Mouse (Mus musculus) lung, adult 10 weeks (tissue): ENCODE measurements around the gene Fam214a. TPM values are rescaled to one million over a fixed set of nuclear protein-coding genes. Genes with fewer than 3 reads are reported as not detected.

Experiments used
- polyA plus RNA-seq: library from polyadenylated mRNA; stranded (reverse); fragments of 350-450 nt; fragmentation: Illumina TruSeq; extraction: RNeasy Lipid Tissue Mini Kit (QIAGEN cat#74804); gene quantifications from one replicate; pipeline ENCODE4 v1.2.3, GENCODE M21; 2014; ENCODE audit warnings: low read depth, low replicate concordance; ENCODE audit not compliant: insufficient read depth

Fam214a gene
- 7.7 TPM for polyA plus RNA-seq

GRCm38 (mm10) chr9:74952756-74953247, at the start of gene Fam214a:
TSS of gene Fam214a (plus strand) at chr9:74952884.

GRCm38 (mm10) chr9:75037451-75038356, 85.0 kb downstream of the Fam214a start, which contains the start of gene Arpp19:
TSS of gene Arpp19 (plus strand) at chr9:75037614.

GRCm38 (mm10) chr9:75070457-75071028, 117.9 kb downstream of the Fam214a start, which contains the start of gene Myo5a:
TSS of gene Myo5a (plus strand) at chr9:75071015.

Other genes with a start within 250 kb of the Fam214a start
- gene Onecut1, start 91.0 kb upstream of the Fam214a start, polyA plus RNA-seq = not detected
- 182 TPM for gene Arpp19, start 84.7 kb downstream of the Fam214a start, polyA plus RNA-seq
- gene Myo5a, start 118.1 kb downstream of the Fam214a start, polyA plus RNA-seq = 3.1 TPM